Mouse (Mus musculus) embryonic facial prominence, embryonic 11.5 days (tissue): Measurements from ENCODE around the gene Slc15a5. TPM values are rescaled to one million over a fixed set of nuclear protein-coding genes. Genes with fewer than 3 reads are reported as not detected.

Source experiments
- ATAC-seq: fragments of 200-750 bp; cut with Nextera tagmentation; replicated peaks from 2 replicates; pipeline ENCODE4 v1.8.0; 2017; ENCODE audit warnings: low read depth; ENCODE audit not compliant: insufficient number of reproducible peaks, low FRiP score, low TSS enrichment
- DNase-seq: peaks from one replicate; pipeline ENCODE4 v3.0.0-alpha.2; 2015; ENCODE audit warnings: low spot score
- H3K27ac ChIP-seq: fragments of 300-500 bp; sonication (generic); replicated peaks from 2 replicates; pipeline ENCODE4 v1.5.1; 2014; ENCODE audit warnings: mild to moderate bottlenecking, low read depth, low read length, control low read depth
- H3K27me3 ChIP-seq: fragments of 300-500 bp; sonication (generic); 2 replicates; pipeline ENCODE4 v1.6.1; 2014; ENCODE audit warnings: mild to moderate bottlenecking, low read length, moderate library complexity, mixed read lengths; ENCODE audit not compliant: control insufficient read depth, insufficient read depth
- H3K36me3 ChIP-seq: fragments of 300-500 bp; sonication (generic); replicated peaks from 2 replicates; pipeline ENCODE4 v1.6.1; 2014; ENCODE audit warnings: low read depth, mild to moderate bottlenecking, low read length, moderate library complexity, mixed read lengths; ENCODE audit not compliant: control insufficient read depth, insufficient read depth
- H3K4me1 ChIP-seq: fragments of 300-500 bp; sonication (generic); 2 replicates; pipeline ENCODE4 v1.6.1; 2014; ENCODE audit warnings: low read length, mixed read lengths; ENCODE audit not compliant: control insufficient read depth, insufficient read depth
- H3K4me2 ChIP-seq: fragments of 300-500 bp; sonication (generic); 2 replicates; pipeline ENCODE4 v1.6.1; 2014; ENCODE audit warnings: low read depth, mild to moderate bottlenecking, control low read depth, low read length, moderate library complexity
- H3K4me3 ChIP-seq: fragments of 300-500 bp; sonication (generic); 2 replicates; pipeline ENCODE4 v1.5.1; 2014; ENCODE audit warnings: low read depth, low read length, control low read depth
- H3K9ac ChIP-seq: fragments of 300-500 bp; sonication (generic); replicated peaks from 2 replicates; pipeline ENCODE4 v1.6.1; 2014; ENCODE audit warnings: mild to moderate bottlenecking, control low read depth, low read length
- H3K9me3 ChIP-seq: fragments of 300-500 bp; sonication (generic); replicated peaks from 2 replicates; pipeline ENCODE4 v1.6.1; 2016; ENCODE audit warnings: mild to moderate bottlenecking, low read length, inconsistent platforms, mixed read lengths; ENCODE audit not compliant: control insufficient read depth
- WGBS: fragments of 180-500 bp; shearing (Covaris S2); extraction: QIAGEN DNeasy Blood & Tissue Kit; methylation state at CpG from one replicate; pipeline ENCODE4 v1.1.7; 2014; 5-methylcytosine and 5-hydroxymethylcytosine counted together
- polyA plus RNA-seq: library from polyadenylated mRNA; unstranded; fragments of >200 nt; fragmentation: Nextera tagmentation; extraction: Ambion mirVana; gene quantifications from 2 replicates; pipeline ENCODE4 v1.2.1, GENCODE M21; 2014

The Slc15a5 gene
- polyA plus RNA-seq, 1 experiment from 2014 or later: not detected

DNA sequence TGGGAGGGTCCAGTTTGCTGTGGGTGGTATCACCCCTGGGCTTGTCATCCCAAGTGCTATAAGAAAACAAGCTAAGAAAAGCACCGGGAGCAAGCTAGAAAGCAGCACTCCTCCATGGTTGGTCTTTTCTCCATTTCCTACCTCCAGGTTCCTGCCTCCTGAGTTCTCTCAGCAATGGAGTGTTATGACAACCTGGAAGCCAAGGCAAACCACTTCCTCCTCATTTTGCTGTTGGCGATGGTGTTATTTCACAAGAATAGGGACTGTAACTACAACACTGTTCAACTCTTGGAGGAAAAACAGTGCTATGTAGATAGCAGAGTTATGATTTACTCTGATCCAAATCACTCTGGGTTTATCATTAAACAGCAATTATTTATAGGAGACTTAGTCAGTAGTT, 34.4 kb downstream of the Slc15a5 start:
- H3K4me2 ChIP-seq: no peak overlapping the region
- ATAC-seq: no peak
- no peaks in the 10 kb centered on the region for H3K4me1 ChIP-seq
- no peak for DNase-seq
- WGBS: 93% methylated on average over 2 of the region's 2 CpGs
- no peaks in the 10 kb centered on the region for H3K36me3 ChIP-seq
- no peaks in the 10 kb centered on the region for H3K9me3 ChIP-seq
- no peak overlapping the region for H3K9ac ChIP-seq
- H3K27me3 ChIP-seq: no peaks in the 10 kb centered on the region
- no peak overlapping the region for H3K4me3 ChIP-seq
- H3K27ac ChIP-seq: no peak overlapping the region

DNA sequence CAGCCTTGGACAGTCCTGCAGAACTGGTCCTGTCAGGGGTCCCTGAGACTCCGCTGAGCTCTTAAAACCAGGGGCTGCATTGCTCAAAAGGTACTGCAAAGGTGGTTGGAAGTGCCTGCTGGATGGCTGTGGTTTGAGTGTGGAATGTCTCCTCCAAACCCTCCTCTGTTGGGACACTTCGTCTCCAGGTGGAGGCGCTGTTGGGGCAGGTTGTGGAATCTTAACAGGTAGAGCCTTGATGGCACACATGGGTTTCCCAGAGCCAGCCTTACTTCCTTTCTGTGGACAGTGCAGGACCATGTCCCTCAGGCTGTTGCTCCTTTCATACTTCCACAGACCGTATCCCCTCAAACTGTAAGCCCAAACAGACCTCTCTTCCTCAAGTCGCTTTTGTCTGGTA, 36.8 kb downstream of the Slc15a5 start:
- Histone ChIP-seq H3K4me3 (no peak overlapping the region), H3K9me3 (no peaks in the 10 kb centered on the region; the same call in 1 of the 2 replicates), H3K4me2 (no peak overlapping the region), H3K36me3 (no peaks in the 10 kb centered on the region), H3K4me1 (no peaks in the 10 kb centered on the region), H3K27ac (no peak overlapping the region), H3K9ac (no peak overlapping the region), H3K27me3 (no peaks in the 10 kb centered on the region)
- WGBS: 94% methylated on average over 5 of the region's 5 CpGs
- no peak for DNase-seq
- ATAC-seq: no peak

DNA sequence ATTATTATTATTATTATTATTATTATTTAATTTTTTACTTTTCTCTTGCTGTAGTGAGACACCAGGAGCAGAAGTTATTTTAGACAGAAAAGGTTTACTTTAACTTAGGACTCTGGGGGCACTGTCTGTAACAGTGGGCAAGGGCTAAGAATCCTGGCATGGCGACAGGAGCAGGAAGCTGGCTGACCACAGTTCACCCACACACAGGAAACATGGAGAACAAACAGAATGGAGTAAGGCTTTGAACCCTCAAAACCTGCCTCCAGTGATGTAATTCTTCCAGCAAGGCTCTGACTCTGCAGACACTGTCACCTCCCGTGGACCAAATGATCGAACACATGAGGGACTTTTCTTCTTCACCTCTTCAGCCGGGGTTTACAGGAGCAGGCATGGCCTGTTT, 37.9 kb downstream of the Slc15a5 start:
- H3K9me3 ChIP-seq: no peaks in the 10 kb centered on the region; the same call in 1 of the 2 replicates
- H3K27ac ChIP-seq: no peak overlapping the region
- no peaks in the 10 kb centered on the region for H3K4me1 ChIP-seq
- H3K9ac ChIP-seq: no peak overlapping the region
- ATAC-seq: no peak
- H3K27me3 ChIP-seq: no peaks in the 10 kb centered on the region
- 92% methylated on average over 4 of the region's 4 CpGs for WGBS
- no peaks in the 10 kb centered on the region for H3K36me3 ChIP-seq
- no peak overlapping the region for H3K4me2 ChIP-seq
- H3K4me3 ChIP-seq: no peak overlapping the region
- no peak for DNase-seq

GRCm38 (mm10) chr6:138037587-138037986, 42.1 kb downstream of the Slc15a5 start:
- Histone ChIP-seq H3K4me2 (no peak overlapping the region), H3K4me3 (no peak overlapping the region), H3K27ac (no peak overlapping the region), H3K9me3 (no peaks in the 10 kb centered on the region; the same call in 1 of the 2 replicates), H3K4me1 (no peaks in the 10 kb centered on the region), H3K27me3 (no peaks in the 10 kb centered on the region), H3K9ac (no peak overlapping the region), H3K36me3 (no peaks in the 10 kb centered on the region)
- ATAC-seq (no peak), DNase-seq (no peak)
- WGBS: 84% methylated on average over 5 of the region's 5 CpGs

- no peak overlapping the region for H3K4me3 ChIP-seq
- H3K4me1 ChIP-seq: no peaks in the 10 kb centered on the region
- ATAC-seq (no peak), DNase-seq (no peak)
- H3K9me3 ChIP-seq: no peaks in the 10 kb centered on the region; the same call in 1 of the 2 replicates
- H3K36me3 ChIP-seq: no peaks in the 10 kb centered on the region
- H3K4me2 ChIP-seq: no peak overlapping the region
- no peak overlapping the region for H3K27ac ChIP-seq
- WGBS: 92% methylated on average over 12 of the region's 12 CpGs
- no peak overlapping the region for H3K9ac ChIP-seq
- H3K27me3 ChIP-seq: no peaks in the 10 kb centered on the region
Measured at GRCm38 (mm10) chr6:138036891-138037290, 42.8 kb downstream of the Slc15a5 start.

GRCm38 (mm10) chr6:138016898-138017297, 62.8 kb downstream of the Slc15a5 start:
- no peak overlapping the region for H3K27ac ChIP-seq
- no peaks in the 10 kb centered on the region for H3K27me3 ChIP-seq
- H3K4me3 ChIP-seq: no peak overlapping the region
- no peaks in the 10 kb centered on the region for H3K36me3 ChIP-seq
- H3K4me2 ChIP-seq: no peak overlapping the region
- no peaks in the 10 kb centered on the region for H3K9me3 ChIP-seq
- H3K4me1 ChIP-seq: no peaks in the 10 kb centered on the region
- ATAC-seq (no peak), DNase-seq (no peak)
- H3K9ac ChIP-seq: no peak overlapping the region

DNA sequence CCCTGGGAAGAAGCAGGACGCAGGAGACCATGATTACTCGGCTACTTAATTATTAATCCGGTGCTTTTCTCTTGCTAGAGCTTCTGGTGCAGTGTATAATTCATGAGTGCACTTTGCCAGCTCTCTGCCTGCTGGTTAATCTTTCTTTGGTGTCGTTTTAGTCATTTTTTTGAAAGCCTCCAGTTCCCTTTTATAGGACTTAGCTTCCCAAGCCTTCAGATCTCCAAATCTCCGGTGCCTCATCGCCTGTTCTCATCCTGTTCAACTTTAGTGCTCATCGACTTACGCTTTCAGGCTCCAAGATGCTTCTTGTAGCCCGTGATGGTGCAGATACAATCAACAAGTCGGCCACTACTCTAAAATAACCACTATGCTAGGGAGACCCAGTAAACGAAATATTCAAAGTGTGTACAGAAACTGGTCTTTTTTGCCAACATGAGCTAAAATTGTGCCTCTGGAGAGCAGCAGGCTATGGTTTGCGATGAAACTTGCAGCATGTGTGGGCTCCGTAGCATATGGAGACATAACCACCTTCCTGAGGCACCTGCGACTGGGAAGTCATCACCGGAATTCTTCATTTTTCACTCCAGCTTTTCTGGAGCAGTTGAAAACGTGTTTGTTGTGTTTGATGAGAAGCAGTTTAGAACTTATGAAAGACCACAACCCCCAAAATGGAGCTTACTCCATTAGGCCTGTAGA, 64.6 kb downstream of the Slc15a5 start:
- Histone ChIP-seq H3K9me3 (no peaks in the 10 kb centered on the region), H3K9ac (no peak overlapping the region), H3K36me3 (no peaks in the 10 kb centered on the region), H3K4me2 (no peak overlapping the region), H3K27ac (no peak overlapping the region), H3K4me3 (no peak overlapping the region), H3K4me1 (no peaks in the 10 kb centered on the region), H3K27me3 (no peaks in the 10 kb centered on the region)
- WGBS: 88% methylated on average over 16 of the region's 16 CpGs
- no peak for ATAC-seq
- no peak for DNase-seq

DNA sequence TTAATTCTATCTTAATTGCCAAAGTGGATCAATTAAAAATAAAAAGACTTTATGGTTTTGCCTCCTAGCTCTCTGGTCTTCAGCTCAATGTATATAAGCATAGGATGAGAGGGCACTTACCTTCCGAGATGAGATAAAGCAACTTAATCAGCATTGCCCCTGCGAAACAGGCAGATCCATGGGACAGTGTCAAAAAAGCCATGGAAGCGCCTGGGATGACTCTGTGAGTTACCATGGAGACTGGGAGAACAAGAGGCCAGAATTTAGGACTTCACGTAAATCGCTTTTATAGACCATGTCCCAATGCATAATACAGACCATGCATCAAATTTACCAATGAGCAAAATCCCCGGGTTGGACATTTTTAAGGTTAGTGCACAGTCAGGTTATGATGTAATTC, 67.8 kb downstream of the Slc15a5 start:
- 93% methylated on average over 6 of the region's 6 CpGs for WGBS
- no peak for ATAC-seq
- Histone ChIP-seq H3K9me3 (no peaks in the 10 kb centered on the region), H3K9ac (no peak overlapping the region), H3K4me1 (no peaks in the 10 kb centered on the region), H3K27ac (no peak overlapping the region), H3K4me2 (no peak overlapping the region), H3K36me3 (no peaks in the 10 kb centered on the region), H3K4me3 (no peak overlapping the region), H3K27me3 (no peaks in the 10 kb centered on the region)
- DNase-seq: no peak
